Mouse (Mus musculus) embryonic facial prominence, embryonic 11.5 days (tissue): ENCODE results near the gene Gm7358. TPM values are rescaled to one million over a fixed set of nuclear protein-coding genes. Genes with fewer than 3 reads are reported as not detected.
A peak's percentile ranks its signal among the peaks of the same experiment; 100 is the strongest.
"Not testable (repeated sequence)": the region's sequence is repeated elsewhere in the genome, so short reads cannot be mapped to it uniquely, and the experiment has no call there.

Source experiments
- ATAC-seq: fragments of 200-750 bp; cut with Nextera tagmentation; replicated peaks from 2 replicates; pipeline ENCODE4 v1.8.0; 2017; ENCODE audit warnings: low read depth; ENCODE audit not compliant: insufficient number of reproducible peaks, low FRiP score, low TSS enrichment
- DNase-seq: peaks from one replicate; pipeline ENCODE4 v3.0.0-alpha.2; 2015; ENCODE audit warnings: low spot score
- H3K27ac ChIP-seq: fragments of 300-500 bp; sonication (generic); replicated peaks from 2 replicates; pipeline ENCODE4 v1.5.1; 2014; ENCODE audit warnings: mild to moderate bottlenecking, low read depth, low read length, control low read depth
- H3K27me3 ChIP-seq: fragments of 300-500 bp; sonication (generic); 2 replicates; pipeline ENCODE4 v1.6.1; 2014; ENCODE audit warnings: mild to moderate bottlenecking, low read length, moderate library complexity, mixed read lengths; ENCODE audit not compliant: control insufficient read depth, insufficient read depth
- H3K36me3 ChIP-seq: fragments of 300-500 bp; sonication (generic); replicated peaks from 2 replicates; pipeline ENCODE4 v1.6.1; 2014; ENCODE audit warnings: low read depth, mild to moderate bottlenecking, low read length, moderate library complexity, mixed read lengths; ENCODE audit not compliant: control insufficient read depth, insufficient read depth
- H3K4me1 ChIP-seq: fragments of 300-500 bp; sonication (generic); 2 replicates; pipeline ENCODE4 v1.6.1; 2014; ENCODE audit warnings: low read length, mixed read lengths; ENCODE audit not compliant: control insufficient read depth, insufficient read depth
- H3K4me2 ChIP-seq: fragments of 300-500 bp; sonication (generic); 2 replicates; pipeline ENCODE4 v1.6.1; 2014; ENCODE audit warnings: low read depth, mild to moderate bottlenecking, control low read depth, low read length, moderate library complexity
- H3K4me3 ChIP-seq: fragments of 300-500 bp; sonication (generic); 2 replicates; pipeline ENCODE4 v1.5.1; 2014; ENCODE audit warnings: low read depth, low read length, control low read depth
- H3K9ac ChIP-seq: fragments of 300-500 bp; sonication (generic); replicated peaks from 2 replicates; pipeline ENCODE4 v1.6.1; 2014; ENCODE audit warnings: mild to moderate bottlenecking, control low read depth, low read length
- H3K9me3 ChIP-seq: fragments of 300-500 bp; sonication (generic); replicated peaks from 2 replicates; pipeline ENCODE4 v1.6.1; 2016; ENCODE audit warnings: mild to moderate bottlenecking, low read length, inconsistent platforms, mixed read lengths; ENCODE audit not compliant: control insufficient read depth
- WGBS: fragments of 180-500 bp; shearing (Covaris S2); extraction: QIAGEN DNeasy Blood & Tissue Kit; methylation state at CpG from one replicate; pipeline ENCODE4 v1.1.7; 2014; 5-methylcytosine and 5-hydroxymethylcytosine counted together
- polyA plus RNA-seq: library from polyadenylated mRNA; unstranded; fragments of >200 nt; fragmentation: Nextera tagmentation; extraction: Ambion mirVana; gene quantifications from 2 replicates; pipeline ENCODE4 v1.2.1, GENCODE M21; 2014

The Gm7358 gene
- not detected in 2 replicates for polyA plus RNA-seq

DNA sequence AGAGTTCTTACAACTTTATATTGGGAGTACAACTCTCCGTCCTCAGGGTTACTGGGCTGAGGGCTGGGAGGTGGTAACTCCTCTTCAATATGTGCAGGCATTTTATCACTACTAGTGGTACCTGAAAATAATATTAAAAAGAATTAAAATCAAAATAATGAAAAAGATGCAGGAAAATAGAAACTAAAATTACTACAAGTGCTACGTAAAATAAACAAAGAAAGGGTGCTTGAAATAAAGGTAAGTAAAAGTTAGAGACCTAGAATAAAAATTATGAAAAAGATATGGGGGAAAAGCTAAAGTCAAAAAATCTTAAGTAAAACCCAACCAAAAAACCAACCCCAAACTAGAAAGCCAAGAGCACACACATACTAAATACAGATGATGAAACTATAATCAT, at the start of gene Gm7358:
Gene Gm7358 (minus strand): TSS at position 101 of the 400 bp plus-strand sequence.
- not testable (repeated sequence) for H3K4me2 ChIP-seq, H3K9me3 ChIP-seq, H3K4me1 ChIP-seq, H3K9ac ChIP-seq, H3K4me3 ChIP-seq, H3K36me3 ChIP-seq, ATAC-seq, H3K27me3 ChIP-seq, H3K27ac ChIP-seq, DNase-seq
- WGBS: 67% methylated on average over 1 of the region's 2 CpGs

DNA sequence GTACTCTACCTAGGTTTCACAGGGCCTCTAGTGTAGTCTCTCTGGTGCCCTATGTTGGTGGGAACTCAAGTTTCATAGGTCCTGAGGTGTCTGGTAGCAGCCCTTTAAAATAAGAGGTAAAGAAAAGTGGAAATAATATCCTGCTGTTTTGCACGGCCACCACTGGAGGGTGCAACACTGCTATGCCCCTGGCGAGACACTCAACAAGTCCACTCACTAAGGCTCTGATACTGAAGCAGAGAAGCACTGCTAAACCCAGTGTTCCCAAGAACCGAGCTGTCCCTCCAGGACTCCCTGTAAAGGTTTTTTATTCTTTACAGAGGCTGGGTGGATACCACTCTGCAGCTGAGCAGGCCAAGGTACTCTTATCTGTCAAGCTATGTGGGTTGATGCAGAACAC, 43.7 kb upstream of the Gm7358 start:
- not testable (repeated sequence) for H3K4me1 ChIP-seq, H3K36me3 ChIP-seq, H3K27ac ChIP-seq, H3K4me2 ChIP-seq, H3K9ac ChIP-seq, ATAC-seq, H3K27me3 ChIP-seq, H3K4me3 ChIP-seq, H3K9me3 ChIP-seq
- 22% methylated on average over 3 of the region's 3 CpGs for WGBS
- peak; percentile 18 for DNase-seq

DNA sequence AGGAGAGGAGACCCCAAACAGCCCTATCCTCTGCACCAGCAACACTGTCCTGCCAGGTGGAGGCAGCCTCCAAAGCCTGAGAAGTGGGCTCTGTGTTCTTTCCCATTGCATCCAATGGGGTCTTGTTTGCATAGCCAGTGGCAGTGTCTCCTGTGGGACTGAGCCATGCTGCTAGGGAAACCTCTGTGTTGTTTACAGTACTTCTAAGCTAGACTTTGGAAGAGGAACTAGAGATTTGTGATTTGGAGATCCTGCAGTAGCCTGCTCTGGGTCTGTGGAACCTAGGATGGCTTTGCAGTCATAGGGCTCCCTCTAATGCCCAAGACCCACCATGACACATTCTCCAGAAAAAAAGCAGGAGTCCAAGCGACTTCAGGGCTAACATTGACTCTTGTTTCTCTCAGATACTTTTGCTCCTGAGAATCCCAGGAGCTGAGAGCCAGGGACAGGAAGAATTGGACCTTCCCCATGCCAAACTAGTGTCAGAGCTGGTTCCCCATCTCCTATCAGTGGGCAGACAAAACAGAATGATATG, 42.2 kb upstream of the Gm7358 start:
- not testable (repeated sequence) for H3K4me2 ChIP-seq, H3K36me3 ChIP-seq, H3K4me3 ChIP-seq, H3K9ac ChIP-seq, ATAC-seq, H3K4me1 ChIP-seq, H3K27me3 ChIP-seq, H3K9me3 ChIP-seq, H3K27ac ChIP-seq, DNase-seq
- WGBS: 18% methylated on average over 1 of the region's 1 CpGs

DNA sequence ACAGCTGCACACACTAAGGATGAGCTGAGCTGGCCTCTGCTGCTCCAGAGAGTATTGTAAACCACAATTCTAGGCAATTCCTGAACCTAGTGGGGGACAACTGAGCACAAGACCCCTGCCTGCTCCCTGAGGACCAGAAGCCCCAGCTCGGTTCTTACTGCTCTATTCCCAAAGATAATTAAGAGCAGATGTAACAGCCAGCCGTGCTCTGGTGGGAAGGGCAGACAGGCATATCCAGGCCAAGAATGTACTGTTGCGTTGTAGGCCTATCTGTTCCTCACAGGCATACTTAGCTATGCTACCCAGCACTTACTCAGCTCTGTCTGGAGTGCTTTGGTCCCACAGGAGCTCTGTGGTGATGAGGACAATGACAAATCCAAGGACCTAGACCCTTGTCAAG, 40.6 kb upstream of the Gm7358 start:
- peak; percentile 73 for DNase-seq
- not testable (repeated sequence) for H3K27ac ChIP-seq, H3K9ac ChIP-seq, H3K4me2 ChIP-seq, H3K36me3 ChIP-seq, H3K4me3 ChIP-seq, H3K4me1 ChIP-seq, ATAC-seq, H3K27me3 ChIP-seq, H3K9me3 ChIP-seq
- 37% methylated on average over 3 of the region's 3 CpGs for WGBS

DNA sequence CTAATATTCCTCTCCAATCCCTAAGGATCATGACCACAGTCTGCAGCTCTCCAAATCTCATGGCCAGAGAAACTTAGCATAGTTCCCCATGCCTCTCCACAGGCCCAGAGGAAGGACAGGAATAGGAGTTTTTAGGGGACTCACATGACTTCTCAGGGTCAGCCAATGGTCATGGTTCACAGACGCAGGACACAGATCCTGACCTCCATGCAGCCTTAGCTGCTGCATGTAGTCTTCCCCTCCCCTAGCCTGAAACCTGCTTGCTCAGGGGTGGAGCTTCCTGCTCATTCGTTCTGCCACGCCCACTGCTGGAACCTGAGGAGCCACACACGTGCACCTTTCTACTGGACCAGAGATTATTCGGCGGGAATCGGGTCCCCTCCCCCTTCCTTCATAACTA, 34.8 kb upstream of the Gm7358 start:
- not testable (repeated sequence) for H3K4me2 ChIP-seq, H3K27me3 ChIP-seq, DNase-seq, H3K36me3 ChIP-seq, H3K4me3 ChIP-seq, ATAC-seq, H3K9ac ChIP-seq, H3K4me1 ChIP-seq, H3K9me3 ChIP-seq, H3K27ac ChIP-seq
- WGBS: 58% methylated on average over 3 of the region's 7 CpGs

DNA sequence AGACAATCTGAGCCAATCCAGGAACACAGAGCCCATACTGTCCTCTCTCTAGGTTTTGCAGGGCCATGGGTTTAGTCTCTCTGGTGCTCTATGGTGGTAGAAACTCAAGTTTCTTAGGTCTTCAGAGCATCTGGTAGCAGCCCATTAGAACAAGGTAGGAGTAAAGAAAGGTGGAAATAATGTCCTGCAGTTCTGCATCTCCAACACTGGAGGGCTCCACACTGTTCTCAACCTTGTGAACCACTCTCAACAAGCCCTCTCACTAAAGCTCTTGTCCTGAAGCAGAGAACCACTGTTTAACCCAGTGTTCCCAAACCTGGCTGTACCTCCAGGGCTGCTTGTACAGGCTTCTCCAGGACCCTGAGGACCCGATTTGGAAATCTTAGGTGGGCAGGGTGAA, 27.3 kb upstream of the Gm7358 start:
- not testable (repeated sequence) for ATAC-seq, H3K36me3 ChIP-seq, H3K4me1 ChIP-seq, H3K9me3 ChIP-seq, H3K9ac ChIP-seq, H3K27me3 ChIP-seq, H3K4me3 ChIP-seq, H3K27ac ChIP-seq, H3K4me2 ChIP-seq
- WGBS: 27% methylated on average over 1 of the region's 1 CpGs
- DNase-seq: peak; percentile 36

DNA sequence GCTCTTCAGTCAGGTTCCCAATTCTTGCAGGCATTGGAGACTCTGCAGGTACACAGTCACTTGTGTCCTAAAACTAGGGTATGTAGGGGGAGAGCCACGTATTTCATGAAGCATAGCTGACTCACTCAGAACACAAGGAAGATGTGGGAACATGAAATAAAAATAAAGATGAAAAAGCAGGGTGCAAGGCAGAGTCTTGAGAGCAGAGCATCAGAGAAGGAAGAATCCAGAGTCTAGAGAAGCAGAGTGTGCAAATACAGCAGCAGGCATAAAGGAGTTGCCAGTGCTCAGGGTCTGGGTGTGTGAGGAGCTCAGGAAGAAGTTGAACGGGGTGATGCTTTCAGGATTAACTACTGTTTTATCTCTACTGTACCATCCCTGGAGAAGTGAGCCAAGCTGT, 17.5 kb downstream of the Gm7358 start:
- WGBS: 64% methylated on average over 1 of the region's 2 CpGs
- not testable (repeated sequence) for ATAC-seq, DNase-seq, H3K4me1 ChIP-seq, H3K9ac ChIP-seq, H3K27ac ChIP-seq, H3K4me2 ChIP-seq, H3K36me3 ChIP-seq, H3K4me3 ChIP-seq, H3K27me3 ChIP-seq, H3K9me3 ChIP-seq

DNA sequence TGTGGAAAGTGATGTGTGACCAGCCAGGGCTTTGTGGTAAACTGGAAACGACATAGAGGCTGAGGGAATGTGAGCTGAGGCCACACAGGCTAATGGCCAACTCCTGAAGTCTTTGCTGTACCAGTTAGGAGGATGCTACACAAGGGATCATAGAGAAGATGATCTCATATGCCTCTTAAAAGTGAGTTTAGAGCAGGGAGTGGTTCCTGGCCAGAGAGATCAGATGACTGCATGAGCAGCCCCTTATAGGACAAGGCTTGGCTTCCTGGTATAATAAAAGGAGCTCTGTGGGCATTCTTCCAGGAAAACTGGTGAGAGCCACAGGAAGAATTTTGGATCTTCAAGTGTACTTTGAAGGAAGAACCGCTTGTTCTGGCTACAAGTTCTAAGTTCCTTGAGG, 22.3 kb downstream of the Gm7358 start:
- ATAC-seq: not testable (repeated sequence)

More for the DNA sequence above, 22.3 kb downstream of the Gm7358 start:
- not testable (repeated sequence) for H3K36me3 ChIP-seq, H3K4me3 ChIP-seq, H3K4me2 ChIP-seq, H3K9ac ChIP-seq, H3K9me3 ChIP-seq, DNase-seq, H3K27ac ChIP-seq, H3K4me1 ChIP-seq, H3K27me3 ChIP-seq
- 63% methylated on average over 1 of the region's 2 CpGs for WGBS
